Mouse (Mus musculus): ENCODE results near the gene Prps1l1. TPM values are rescaled to one million over a fixed set of nuclear protein-coding genes. Genes with fewer than 3 reads are reported as not detected.

Gene Prps1l1
- total and polyA plus RNA-seq, 2 experiments from 2014 or later, result not detected

DNA sequence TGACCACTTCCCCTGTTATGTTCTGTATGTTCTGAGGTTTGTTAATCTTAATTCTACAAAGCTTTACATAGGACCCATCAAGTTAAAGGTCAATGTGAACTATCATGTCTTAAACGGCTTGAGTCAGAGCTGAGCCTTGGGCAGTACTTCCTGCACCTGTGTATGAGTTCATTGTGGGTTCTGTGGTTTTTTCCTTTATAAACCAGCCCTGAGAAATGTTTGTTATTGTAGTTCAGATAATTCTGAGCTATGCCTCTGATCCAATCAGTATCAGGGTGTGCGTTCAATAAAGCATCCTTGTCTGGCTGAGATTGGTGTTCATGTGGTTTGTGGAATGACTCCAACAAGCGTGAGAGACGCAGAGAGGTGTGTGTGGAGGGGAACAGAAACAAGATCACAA, 5.8 kb downstream of the Prps1l1 start:
- Histone ChIP-seq H3K4me1 (ENCODE audit: insufficient read depth, low read length) (no peaks in the 10 kb centered on the region), H3K9me3 (ENCODE audit: low read length) (peaks cover under 1% of the 10 kb centered on the region; the same call in 1 of the 2 replicates), H3K9ac (replicated peaks; ENCODE audit: low read length, poor library complexity, severe bottlenecking) (no peak overlapping the region), H3K27ac (ENCODE audit: low read depth, low read length) (no peak overlapping the region), H3K36me3 (ENCODE audit: insufficient read depth, low read length) (no peaks in the 10 kb centered on the region), H3K4me3 (ENCODE audit: low read depth, low read length) (no peak overlapping the region), H3K4me2 (ENCODE audit: low read depth, low read length, poor library complexity, severe bottlenecking) (no peak overlapping the region), H3K27me3 (ENCODE audit: insufficient read depth, low read length) (no peaks in the 10 kb centered on the region)
- ATAC-seq (ENCODE audit: low FRiP score) (no peak), DNase-seq (ENCODE audit: low spot score) (no peak)
- WGBS, result 93% methylated on average over 4 of the region's 4 CpGs
- TF ChIP-seq CTCF (IDR thresholded peaks at IDR 0.05), result no peak

DNA sequence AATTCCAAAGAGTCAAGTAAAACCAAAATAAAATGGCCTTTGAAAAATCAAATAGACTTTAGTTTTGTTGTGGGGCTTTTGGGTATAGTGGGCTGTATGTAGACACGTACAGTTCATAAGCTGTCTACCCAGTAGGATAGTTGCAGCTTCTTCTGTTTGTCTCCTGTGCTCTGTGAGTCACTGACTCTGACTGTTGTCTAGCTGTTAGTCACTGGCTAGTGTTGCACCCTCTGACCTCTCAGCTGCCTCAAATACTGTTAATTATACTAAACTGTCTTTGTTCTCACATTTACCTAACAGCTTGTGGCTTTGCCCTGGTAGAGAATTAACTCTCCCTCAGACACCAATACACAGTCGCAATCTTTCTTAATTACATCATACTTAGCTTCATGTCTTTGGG, 7.3 kb downstream of the Prps1l1 start:
- H3K4me2 ChIP-seq (ENCODE audit: low read depth, low read length, poor library complexity, severe bottlenecking), result no peak overlapping the region
- 80% methylated on average over 2 of the region's 2 CpGs for WGBS
- no peak overlapping the region for H3K27ac ChIP-seq (ENCODE audit: low read depth, low read length)
- DNase-seq (ENCODE audit: low spot score) (no peak), ATAC-seq (ENCODE audit: low FRiP score) (no peak)
- H3K9me3 ChIP-seq (ENCODE audit: low read length), result peaks cover 7% of the 10 kb centered on the region; the same call in 1 of the 2 replicates
- H3K36me3 ChIP-seq (ENCODE audit: insufficient read depth, low read length), result no peaks in the 10 kb centered on the region
- no peaks in the 10 kb centered on the region for H3K27me3 ChIP-seq (ENCODE audit: insufficient read depth, low read length)
- H3K9ac ChIP-seq (replicated peaks; ENCODE audit: low read length, poor library complexity, severe bottlenecking), result no peak overlapping the region
- no peak overlapping the region for H3K4me3 ChIP-seq (ENCODE audit: low read depth, low read length)
- no peak for TF ChIP-seq CTCF (IDR thresholded peaks at IDR 0.05)
- no peaks in the 10 kb centered on the region for H3K4me1 ChIP-seq (ENCODE audit: insufficient read depth, low read length)

DNA sequence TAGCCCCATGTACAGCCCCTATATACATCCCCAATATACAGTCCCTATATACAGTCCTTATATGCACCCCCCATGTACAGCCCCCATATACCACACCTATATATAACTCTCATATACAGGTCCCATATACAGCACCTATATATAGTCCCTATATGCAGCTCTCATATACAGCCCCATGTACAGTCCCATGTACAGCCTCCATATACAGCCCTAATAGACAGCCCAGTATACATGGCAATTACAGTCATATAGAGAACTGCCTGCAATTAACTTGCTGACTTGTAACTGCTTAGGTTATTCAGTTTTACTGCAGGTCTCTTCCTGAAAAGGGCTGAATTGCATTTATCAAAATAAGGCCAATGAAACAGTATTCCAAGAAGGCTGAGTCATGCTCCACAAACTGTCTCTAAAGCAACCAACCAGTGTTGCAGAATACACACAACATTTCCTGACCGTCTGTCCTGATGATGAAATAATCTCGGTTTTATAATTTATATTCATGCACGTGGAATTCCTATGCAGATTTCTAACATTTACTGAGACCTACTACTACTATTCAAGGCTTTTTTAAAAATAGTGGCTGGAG, 13.1 kb downstream of the Prps1l1 start:
- DNase-seq (ENCODE audit: low spot score), result no peak
- Histone ChIP-seq H3K9me3 (ENCODE audit: low read length) (peaks cover 7% of the 10 kb centered on the region; the same call in 1 of the 2 replicates), H3K4me1 (ENCODE audit: insufficient read depth, low read length) (no peaks in the 10 kb centered on the region), H3K9ac (replicated peaks; ENCODE audit: low read length, poor library complexity, severe bottlenecking) (no peak overlapping the region), H3K36me3 (ENCODE audit: insufficient read depth, low read length) (no peaks in the 10 kb centered on the region), H3K4me3 (ENCODE audit: low read depth, low read length) (no peak overlapping the region), H3K4me2 (ENCODE audit: low read depth, low read length, poor library complexity, severe bottlenecking) (no peak overlapping the region), H3K27ac (ENCODE audit: low read depth, low read length) (no peak overlapping the region), H3K27me3 (ENCODE audit: insufficient read depth, low read length) (no peaks in the 10 kb centered on the region)
- ATAC-seq (ENCODE audit: low FRiP score), result no peak
- TF ChIP-seq CTCF (IDR thresholded peaks at IDR 0.05), result no peak
- WGBS, result 90% methylated on average over 3 of the region's 3 CpGs

DNA sequence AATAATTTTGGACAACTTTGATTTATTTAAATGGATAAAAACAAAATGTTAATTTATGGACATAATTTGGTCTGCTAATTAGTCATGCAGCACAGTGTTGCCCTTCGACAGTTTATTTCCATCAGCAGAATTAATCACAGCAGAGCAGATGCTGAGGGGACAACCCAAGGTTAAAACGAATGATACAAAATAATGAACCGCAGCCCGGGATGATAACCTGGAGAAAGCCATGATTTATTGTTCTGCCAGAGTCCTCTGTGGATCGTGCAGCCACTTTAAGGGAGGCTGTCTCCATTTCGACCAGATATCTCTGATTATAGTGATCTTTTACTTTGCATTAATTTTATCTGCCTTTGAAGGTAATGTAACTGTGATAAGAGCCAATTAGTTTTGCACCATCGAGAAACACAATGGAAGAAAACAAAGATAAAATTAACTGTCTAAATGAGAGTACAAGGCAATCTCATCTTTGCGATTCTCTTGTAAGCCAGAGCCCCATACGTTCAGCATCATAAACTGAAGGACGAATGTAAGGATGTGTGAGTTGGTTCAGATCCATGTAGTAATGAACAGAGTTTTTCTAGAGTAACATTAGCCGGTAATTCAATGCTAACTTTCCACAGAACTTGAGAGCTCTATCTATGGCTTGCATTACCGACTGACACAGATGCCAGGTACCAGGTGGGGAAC, 14.4 kb downstream of the Prps1l1 start:
- H3K27ac ChIP-seq (ENCODE audit: low read depth, low read length), result no peak overlapping the region
- no peak for ATAC-seq (ENCODE audit: low FRiP score)
- WGBS, result 75% methylated on average over 12 of the region's 12 CpGs
- H3K36me3 ChIP-seq (ENCODE audit: insufficient read depth, low read length), result no peaks in the 10 kb centered on the region
- TF ChIP-seq CTCF (IDR thresholded peaks at IDR 0.05), result no peak
- peaks cover 7% of the 10 kb centered on the region; the same call in 1 of the 2 replicates for H3K9me3 ChIP-seq (ENCODE audit: low read length)
- no peaks in the 10 kb centered on the region for H3K4me1 ChIP-seq (ENCODE audit: insufficient read depth, low read length)
- peak; percentile 15 for DNase-seq (ENCODE audit: low spot score)
- no peak overlapping the region for H3K9ac ChIP-seq (replicated peaks; ENCODE audit: low read length, poor library complexity, severe bottlenecking)
- no peak overlapping the region for H3K4me3 ChIP-seq (ENCODE audit: low read depth, low read length)
- no peaks in the 10 kb centered on the region for H3K27me3 ChIP-seq (ENCODE audit: insufficient read depth, low read length)
- no peak overlapping the region for H3K4me2 ChIP-seq (ENCODE audit: low read depth, low read length, poor library complexity, severe bottlenecking)

DNA sequence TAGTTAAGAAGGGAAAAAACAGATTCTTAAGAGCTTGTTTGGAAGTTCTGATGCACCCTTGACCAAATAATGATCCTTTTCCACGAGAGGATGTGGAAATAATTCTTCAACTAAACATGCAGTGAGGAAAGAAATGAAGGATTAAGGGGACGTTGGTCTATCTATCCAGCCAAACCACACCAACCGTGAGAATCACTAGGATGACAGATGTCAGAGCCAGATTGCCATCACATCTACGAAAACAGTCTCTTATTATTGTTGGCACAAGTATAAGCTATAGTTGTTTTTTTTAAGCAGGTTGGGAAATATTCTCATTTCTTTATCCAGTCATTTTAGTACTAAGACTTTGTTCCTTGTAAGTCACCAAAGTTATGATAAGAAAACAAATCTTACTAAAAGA, 15.8 kb downstream of the Prps1l1 start:
- ATAC-seq (ENCODE audit: low FRiP score) (no peak), DNase-seq (ENCODE audit: low spot score) (no peak)
- TF ChIP-seq CTCF (IDR thresholded peaks at IDR 0.05), result no peak
- H3K36me3 ChIP-seq (ENCODE audit: insufficient read depth, low read length), result no peaks in the 10 kb centered on the region
- no peak overlapping the region for H3K9ac ChIP-seq (replicated peaks; ENCODE audit: low read length, poor library complexity, severe bottlenecking)
- no peaks in the 10 kb centered on the region for H3K4me1 ChIP-seq (ENCODE audit: insufficient read depth, low read length)
- WGBS, result 70% methylated on average over 4 of the region's 4 CpGs
- no peak overlapping the region for H3K4me2 ChIP-seq (ENCODE audit: low read depth, low read length, poor library complexity, severe bottlenecking)
- no peak overlapping the region for H3K27ac ChIP-seq (ENCODE audit: low read depth, low read length)
- H3K4me3 ChIP-seq (ENCODE audit: low read depth, low read length), result no peak overlapping the region
- no peaks in the 10 kb centered on the region for H3K27me3 ChIP-seq (ENCODE audit: insufficient read depth, low read length)
- H3K9me3 ChIP-seq (ENCODE audit: low read length), result peaks cover 7% of the 10 kb centered on the region; the same call in 1 of the 2 replicates

DNA sequence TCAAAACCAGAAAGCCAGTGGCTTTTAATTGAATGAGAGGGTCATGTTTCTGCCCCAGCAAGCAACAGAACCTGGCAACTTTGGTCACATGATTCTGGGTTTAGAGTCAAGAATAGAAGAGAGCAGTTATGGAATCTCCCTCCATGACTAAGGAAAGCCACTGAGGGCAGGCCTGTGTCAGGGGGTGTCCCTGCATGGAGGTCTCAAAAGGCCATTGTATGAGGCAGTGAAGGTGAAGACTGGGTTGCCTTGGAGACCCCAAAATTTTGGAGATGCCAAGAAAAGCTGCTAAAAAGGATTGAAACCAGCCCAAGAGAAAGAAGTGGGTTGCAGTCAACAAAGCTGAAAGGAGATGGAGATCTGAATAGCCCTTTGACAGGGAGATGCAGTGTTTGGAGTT, 21.2 kb downstream of the Prps1l1 start:
- no peak overlapping the region for H3K9ac ChIP-seq (replicated peaks; ENCODE audit: low read length, poor library complexity, severe bottlenecking)
- H3K4me2 ChIP-seq (ENCODE audit: low read depth, low read length, poor library complexity, severe bottlenecking), result no peak overlapping the region
- peak; percentile 17 for DNase-seq (ENCODE audit: low spot score)
- H3K36me3 ChIP-seq (ENCODE audit: insufficient read depth, low read length), result no peaks in the 10 kb centered on the region
- H3K27ac ChIP-seq (ENCODE audit: low read depth, low read length), result no peak overlapping the region
- no peaks in the 10 kb centered on the region for H3K9me3 ChIP-seq (ENCODE audit: low read length)
- H3K4me1 ChIP-seq (ENCODE audit: insufficient read depth, low read length), result 0 out of 2 replicates have a peak, but pooled peaks cover 2% of the 10 kb centered on the region
- ATAC-seq (ENCODE audit: low FRiP score), result no peak
- no peak for TF ChIP-seq CTCF (IDR thresholded peaks at IDR 0.05)
- no peak overlapping the region for H3K4me3 ChIP-seq (ENCODE audit: low read depth, low read length)
- no peaks in the 10 kb centered on the region for H3K27me3 ChIP-seq (ENCODE audit: insufficient read depth, low read length)
